Mouse (Mus musculus): ENCODE measurements around the gene Aox3. TPM values are rescaled to one million over a fixed set of nuclear protein-coding genes. Genes with fewer than 3 reads are reported as not detected.

The Aox3 gene
- total and polyA plus RNA-seq, 3 experiments, result not detected

DNA sequence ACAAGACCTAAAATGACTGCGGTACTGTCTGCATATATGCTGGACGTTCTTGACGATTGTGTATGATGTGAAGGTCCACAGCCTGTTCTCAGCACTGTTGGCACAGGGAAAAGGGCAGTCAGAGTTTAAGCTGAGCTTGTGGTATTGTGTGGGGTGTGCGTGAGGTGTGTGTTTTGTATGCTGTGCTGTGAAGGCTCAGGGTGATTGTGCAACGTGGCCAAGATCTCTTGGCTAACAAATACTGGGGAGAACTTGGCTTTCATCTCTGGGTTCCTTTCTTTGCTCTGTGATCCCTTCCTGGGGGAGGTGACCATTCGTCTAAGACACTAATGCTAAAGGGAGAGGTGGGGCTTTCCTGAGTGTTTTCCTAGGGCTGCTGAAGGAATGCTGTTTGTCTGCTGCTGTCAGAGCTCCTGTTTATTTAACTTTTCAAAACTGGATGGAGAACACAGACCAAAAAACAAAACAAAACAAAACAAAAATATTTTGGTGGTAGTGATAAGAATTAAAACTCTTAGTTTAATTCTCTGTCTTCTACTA, 1.2 kb downstream of the Aox3 start:
- TF ChIP-seq JUND (IDR thresholded peaks at IDR 0.05; ENCODE audit: low read depth, low read length), result no peak
- no peak for TF ChIP-seq ZKSCAN1 (IDR thresholded peaks at IDR 0.05; ENCODE audit: low read depth, low read length)
- TF ChIP-seq UBTF (IDR thresholded peaks at IDR 0.05; ENCODE audit: borderline replicate concordance, insufficient read depth, low read depth, low read length), result no peak
- TF ChIP-seq MAX (IDR thresholded peaks at IDR 0.05; ENCODE audit: low read length), result no peak
- no peak for TF ChIP-seq ZNF384 (IDR thresholded peaks at IDR 0.05; ENCODE audit: low read depth, low read length)
- TF ChIP-seq GABPA (IDR thresholded peaks at IDR 0.05; ENCODE audit: low read depth, low read length), result no peak
- no peak for TF ChIP-seq NELFE (IDR thresholded peaks at IDR 0.05; ENCODE audit: low read depth, low read length)
- TF ChIP-seq NRF1 (IDR thresholded peaks at IDR 0.05; ENCODE audit: insufficient read depth, low read depth, low read length, poor library complexity, severe bottlenecking), result no peak
- TF ChIP-seq MYC (IDR thresholded peaks at IDR 0.05; ENCODE audit: low read depth, low read length), result no peak
- no peak for TF ChIP-seq SMC3 (IDR thresholded peaks at IDR 0.05; ENCODE audit: low read depth, low read length)
- Histone ChIP-seq H3K27ac (ENCODE audit: control insufficient read depth, low read depth, low read length) (no peak overlapping the region), H3K79me2 (ENCODE audit: control insufficient read depth, insufficient read depth, low read length, poor library complexity) (no peaks in the 10 kb centered on the region), H3K4me3 (ENCODE audit: control insufficient read depth in 1 of 2, insufficient read depth in 1 of 2, low read depth in 2 of 2, low read length in 2 of 2) (no peak overlapping the region), H3K36me3 (ENCODE audit: control insufficient read depth in 1 of 2, insufficient read depth in 2 of 2, low read length in 2 of 2) (no peaks in the 10 kb centered on the region), H3K27me3 (ENCODE audit: control insufficient read depth in 1 of 2, insufficient read depth in 2 of 2, low read length in 2 of 2) (no peaks in the 10 kb centered on the region), H3K9me3 (replicated peaks; ENCODE audit: insufficient read depth, low read length) (no peaks in the 10 kb centered on the region), H3K4me1 (ENCODE audit: control insufficient read depth in 1 of 2, insufficient read depth in 2 of 2, low read length in 2 of 2) (no peaks in the 10 kb centered on the region), H3K9ac (ENCODE audit: control insufficient read depth, low read depth, low read length, poor library complexity, severe bottlenecking) (no peak overlapping the region)
- DNase-seq (ENCODE audit: low read depth, low spot score), result no peak

- no peak for DNase-seq (ENCODE audit: low read depth, low spot score)
- no peaks in the 10 kb centered on the region for H3K9me3 ChIP-seq (replicated peaks; ENCODE audit: insufficient read depth, low read length)
- H3K27ac ChIP-seq (ENCODE audit: control insufficient read depth, low read depth, low read length), result no peak overlapping the region
- TF ChIP-seq MEF2A (IDR thresholded peaks at IDR 0.05; ENCODE audit: extremely low read depth, insufficient replicate concordance, low read depth, low read length, poor library complexity, severe bottlenecking), result no peak
- no peak for TF ChIP-seq MAZ (IDR thresholded peaks at IDR 0.05; ENCODE audit: low read depth, low read length)
- TF ChIP-seq TAL1 (IDR thresholded peaks at IDR 0.05; ENCODE audit: low read length), result no peak
- H3K9ac ChIP-seq (ENCODE audit: control insufficient read depth, low read depth, low read length, poor library complexity, severe bottlenecking), result no peak overlapping the region
- no peaks in the 10 kb centered on the region for H3K79me2 ChIP-seq (ENCODE audit: control insufficient read depth, insufficient read depth, low read length, poor library complexity)
- H3K4me3 ChIP-seq (ENCODE audit: control insufficient read depth in 1 of 2, insufficient read depth in 1 of 2, low read depth in 2 of 2, low read length in 2 of 2), result no peak overlapping the region
- H3K36me3 ChIP-seq (ENCODE audit: control insufficient read depth in 1 of 2, insufficient read depth in 2 of 2, low read length in 2 of 2), result no peaks in the 10 kb centered on the region
- H3K27me3 ChIP-seq (ENCODE audit: control insufficient read depth in 1 of 2, insufficient read depth in 2 of 2, low read length in 2 of 2), result no peaks in the 10 kb centered on the region
- no peaks in the 10 kb centered on the region for H3K4me1 ChIP-seq (ENCODE audit: control insufficient read depth in 1 of 2, insufficient read depth in 2 of 2, low read length in 2 of 2)
Measured at GRCm38 (mm10) chr1:58114666-58115375, 1.9 kb downstream of the Aox3 start.

DNA sequence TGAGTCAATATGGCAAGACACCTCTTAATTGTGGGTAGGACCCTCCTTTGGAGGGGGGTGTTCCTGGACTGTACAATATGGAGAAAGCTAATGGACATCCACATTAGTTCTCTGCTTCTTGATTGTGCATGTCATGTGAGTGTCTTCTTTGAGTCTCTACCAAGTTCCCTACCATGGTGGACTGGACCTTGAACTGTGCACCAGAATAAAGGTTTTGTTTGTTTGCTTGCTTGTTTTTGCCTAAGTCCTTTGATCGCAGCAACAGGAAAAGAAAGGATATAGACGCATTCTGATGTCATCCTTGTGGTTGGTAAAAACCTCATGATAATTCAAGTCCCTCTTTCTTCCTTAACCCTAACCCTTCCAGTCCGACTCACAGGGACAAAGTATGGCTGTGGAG, 5.3 kb downstream of the Aox3 start:
- H3K27me3 ChIP-seq (ENCODE audit: control insufficient read depth in 1 of 2, insufficient read depth in 2 of 2, low read length in 2 of 2), result peaks cover 0 to 2% of the 10 kb centered on the region in 2 experiments; a peak in 1 of 4 replicates
- TF ChIP-seq NRF1 (IDR thresholded peaks at IDR 0.05; ENCODE audit: insufficient read depth, low read depth, low read length, poor library complexity, severe bottlenecking), result no peak
- no peak for TF ChIP-seq ZMIZ1 (IDR thresholded peaks at IDR 0.05; ENCODE audit: low read depth, low read length)
- no peak for TF ChIP-seq MEF2A (IDR thresholded peaks at IDR 0.05; ENCODE audit: extremely low read depth, insufficient replicate concordance, low read depth, low read length, poor library complexity, severe bottlenecking)
- H3K9ac ChIP-seq (ENCODE audit: control insufficient read depth, low read depth, low read length, poor library complexity, severe bottlenecking), result no peak overlapping the region
- no peaks in the 10 kb centered on the region for H3K4me1 ChIP-seq (ENCODE audit: control insufficient read depth in 1 of 2, insufficient read depth in 2 of 2, low read length in 2 of 2)
- no peaks in the 10 kb centered on the region for H3K79me2 ChIP-seq (ENCODE audit: control insufficient read depth, insufficient read depth, low read length, poor library complexity)
- H3K36me3 ChIP-seq (ENCODE audit: control insufficient read depth in 1 of 2, insufficient read depth in 2 of 2, low read length in 2 of 2), result no peaks in the 10 kb centered on the region
- DNase-seq (ENCODE audit: low read depth, low spot score), result no peak
- H3K4me3 ChIP-seq (ENCODE audit: control insufficient read depth in 1 of 2, insufficient read depth in 1 of 2, low read depth in 2 of 2, low read length in 2 of 2), result no peak overlapping the region
- no peaks in the 10 kb centered on the region for H3K9me3 ChIP-seq (replicated peaks; ENCODE audit: insufficient read depth, low read length)
- H3K27ac ChIP-seq (ENCODE audit: control insufficient read depth, low read depth, low read length), result no peak overlapping the region

Data from MEL (cell line).